Mouse (Mus musculus) adrenal gland, postnatal 10 days (tissue): ENCODE data around the gene Rarb. TPM values are rescaled to one million over a fixed set of nuclear protein-coding genes. Genes with fewer than 3 reads are reported as not detected.
"Not testable (repeated sequence)": the region's sequence is repeated elsewhere in the genome, so short reads cannot be mapped to it uniquely, and the experiment has no call there.

ENCODE experiments used
- DNase-seq: peaks from one replicate; pipeline ENCODE4 v3.0.0; 2021; ENCODE audit warnings: mixed read lengths
- long read RNA-seq, 2 experiments: library from polyadenylated mRNA; stranded (forward); transcript quantifications; one replicate each; pipeline ENCODE4 v2.0.0; 2021
- total RNA-seq, 2 experiments: library from RNA; stranded (reverse); gene quantifications; 2 replicates each; pipeline ENCODE4 v1.2.3; 2021

Rarb gene
- total RNA-seq, result 10 to 100 TPM; 13.0 to 18.7 TPM
- long read RNA-seq, experiment 1, transcript Rarb-201 (8 exons, 3,108 nt), result major isoform, 8 of 17 reads
- long read RNA-seq, experiment 1, partial matches to known transcripts, result 3 of 17 reads
- long read RNA-seq, experiment 1, other reads (novel, unspliced or antisense), result 5 of 17 reads
- long read RNA-seq, experiment 2, transcript Rarb-201 (8 exons, 3,108 nt), result major isoform, 8 of 13 reads
- long read RNA-seq, experiment 2, partial matches to known transcripts, result 0 of 13 reads
- long read RNA-seq, experiment 2, other reads (novel, unspliced or antisense), result 5 of 13 reads

- peak; percentile 7 for DNase-seq
Measured at GRCm38 (mm10) chr14:16818602-16819250, at the start of gene Rarb. Gene Rarb (minus strand): TSS chr14:16819156.

GRCm38 (mm10) chr14:16842036-16842435 lies 23.1 kb upstream of the Rarb start:
- no peak for DNase-seq

DNA sequence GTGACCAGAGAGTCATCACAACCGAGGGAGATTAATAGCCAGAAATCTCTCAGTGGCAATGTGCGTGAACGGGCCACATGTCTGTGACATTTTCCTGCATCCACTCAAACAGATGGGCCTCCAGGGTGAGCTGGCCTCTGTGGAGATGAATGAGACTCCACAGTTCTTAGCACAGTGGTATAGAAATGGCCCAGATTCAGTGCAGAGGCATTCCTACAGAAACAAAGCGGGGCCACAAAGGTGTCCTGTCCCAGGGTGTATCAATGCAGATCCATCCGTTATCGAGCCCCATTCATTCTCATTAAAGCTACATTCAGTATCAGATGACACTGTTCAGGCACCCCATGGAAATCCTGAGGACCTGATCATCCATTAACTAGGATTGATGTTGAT lies 22.6 kb upstream of the Rarb start:
- no peak for DNase-seq

- DNase-seq, result peak; percentile 40
Measured at GRCm38 (mm10) chr14:16840951-16841596, 22.1 kb upstream of the Rarb start.

GRCm38 (mm10) chr14:16840135-16840534 lies 21.2 kb upstream of the Rarb start:
- no peak for DNase-seq

DNA sequence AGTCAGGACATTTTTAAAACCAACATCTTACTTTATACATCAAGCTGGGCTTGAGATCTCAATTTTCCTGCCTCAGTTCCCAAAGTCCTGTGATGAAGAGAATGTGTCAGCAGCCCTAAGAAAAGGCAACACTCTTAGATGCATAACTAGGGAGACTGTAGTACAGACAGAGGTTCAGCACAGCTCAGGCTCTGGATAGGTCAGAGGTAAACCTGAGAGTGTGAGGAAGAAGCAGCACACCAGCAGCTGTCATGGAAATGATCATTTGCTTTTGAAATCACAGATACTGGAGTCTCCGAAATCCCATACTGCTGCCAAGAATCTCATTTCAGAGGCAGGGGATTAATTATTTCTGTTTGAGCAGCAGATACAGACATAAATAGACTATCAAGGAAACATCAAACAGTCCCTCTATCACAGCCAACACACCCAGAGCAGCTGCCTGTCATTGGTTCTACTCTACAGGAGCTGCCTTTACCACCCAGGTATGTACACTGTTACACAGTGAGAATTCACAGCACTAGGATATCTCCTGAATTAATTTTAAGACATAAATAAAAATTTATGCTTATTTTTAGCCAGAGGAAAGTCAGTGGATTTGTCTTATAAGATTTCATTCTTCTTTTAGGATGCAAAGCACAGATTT lies 3.7 kb downstream of the Rarb start:
- no peak for DNase-seq

DNA sequence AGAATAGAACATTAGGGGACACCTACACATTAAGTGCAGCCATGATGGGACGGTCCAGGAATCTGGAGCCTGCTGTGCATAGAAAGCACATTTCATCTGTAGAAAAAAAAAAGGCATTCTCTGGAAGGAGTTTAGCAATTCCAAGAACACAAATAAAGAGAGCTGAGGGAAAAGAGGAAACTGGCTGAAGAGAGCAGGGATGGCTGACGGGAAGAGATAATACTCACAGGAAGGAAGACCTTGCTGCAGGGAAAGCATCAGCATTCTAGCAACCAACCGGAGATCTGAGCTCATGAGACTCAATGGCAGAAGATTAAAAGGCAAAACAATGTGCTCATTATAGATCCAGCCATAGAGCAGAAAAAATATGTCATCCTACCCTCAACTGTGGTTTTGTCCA lies 12.8 kb downstream of the Rarb start:
- DNase-seq, result no peak

GRCm38 (mm10) chr14:16790161-16790560 lies 28.8 kb downstream of the Rarb start:
- no peak for DNase-seq

DNA sequence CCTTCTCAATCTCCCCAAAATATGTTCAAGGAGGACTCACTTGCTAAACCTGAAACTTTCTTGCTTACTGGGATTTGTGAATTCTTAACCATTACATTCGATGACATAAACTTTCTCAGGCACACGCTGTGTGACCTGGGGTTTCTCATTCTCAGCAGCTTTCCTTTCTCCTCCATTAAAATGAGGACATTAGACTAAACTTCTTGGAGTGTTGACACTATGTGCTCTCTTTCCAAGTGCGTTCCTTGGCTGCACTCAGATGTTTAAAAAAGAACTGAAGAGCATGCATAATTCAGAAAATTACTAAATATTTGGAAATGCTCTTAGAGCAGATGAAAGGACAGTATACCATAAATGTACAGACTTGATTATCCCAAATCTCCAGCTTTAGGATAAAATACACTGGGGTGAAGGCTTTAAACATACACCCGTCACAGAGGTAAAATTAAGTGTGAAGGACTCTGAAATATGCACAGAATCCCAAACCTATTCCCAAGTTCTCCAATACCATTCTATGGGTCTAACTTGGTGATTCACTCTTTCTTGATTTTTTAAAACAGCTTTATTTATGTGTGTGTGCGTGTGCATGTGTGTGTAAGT lies 36.9 kb downstream of the Rarb start:
- DNase-seq, result no peak

DNA sequence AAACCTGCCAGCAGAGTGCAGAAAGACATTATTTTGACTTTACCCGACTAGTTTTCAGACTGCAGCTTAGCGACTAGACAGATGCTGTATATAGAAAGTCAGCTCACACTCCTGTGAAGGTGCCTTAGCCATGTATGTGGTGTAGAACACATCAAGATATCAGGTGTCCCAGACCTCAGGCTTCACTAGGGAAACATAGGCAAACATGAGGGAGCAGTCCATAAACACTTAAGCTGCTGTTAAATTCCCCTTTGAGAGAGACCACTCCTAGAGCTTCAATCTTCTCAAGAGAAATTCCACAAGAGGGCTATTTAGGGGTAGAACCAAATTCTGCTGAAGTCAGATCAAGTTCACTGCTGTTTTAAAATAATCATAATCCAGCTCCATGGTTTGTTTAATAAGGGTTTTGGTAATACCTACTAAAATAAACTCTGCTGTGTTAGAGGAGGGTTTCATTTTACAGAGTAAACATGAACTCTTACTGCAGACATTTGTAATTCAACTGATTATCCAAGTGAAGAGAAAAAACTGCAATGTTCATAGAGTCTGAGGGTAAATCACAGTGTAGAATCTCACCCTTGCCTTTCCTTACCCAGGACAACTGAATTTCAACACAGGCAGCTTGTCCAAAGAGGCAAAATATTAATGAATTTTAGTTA lies 42.1 kb downstream of the Rarb start:
- no peak for DNase-seq

DNA sequence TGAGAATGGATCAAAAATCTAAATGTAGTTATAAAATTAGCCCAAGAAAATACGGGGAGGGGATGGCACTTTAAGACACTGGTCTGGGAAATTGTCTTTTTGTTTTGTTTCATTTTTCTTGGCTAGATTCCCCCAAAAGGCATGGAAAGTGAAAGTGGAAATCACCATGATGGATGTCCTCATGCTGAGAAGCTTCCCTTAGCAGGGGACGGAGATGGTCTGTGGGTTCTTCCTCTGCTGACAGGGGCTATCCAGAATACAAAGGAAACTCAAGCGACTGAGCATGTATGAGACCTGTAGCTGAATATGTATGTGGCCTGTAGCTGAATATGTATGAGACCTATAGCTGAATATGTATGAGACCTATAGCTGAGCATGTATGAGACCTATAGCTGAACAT lies 46.0 kb downstream of the Rarb start:
- DNase-seq, result no peak

- DNase-seq, result no peak
Measured at GRCm38 (mm10) chr14:16765891-16766290, 53.1 kb downstream of the Rarb start.

GRCm38 (mm10) chr14:16762773-16763172 lies 56.2 kb downstream of the Rarb start:
- DNase-seq, result no peak

DNA sequence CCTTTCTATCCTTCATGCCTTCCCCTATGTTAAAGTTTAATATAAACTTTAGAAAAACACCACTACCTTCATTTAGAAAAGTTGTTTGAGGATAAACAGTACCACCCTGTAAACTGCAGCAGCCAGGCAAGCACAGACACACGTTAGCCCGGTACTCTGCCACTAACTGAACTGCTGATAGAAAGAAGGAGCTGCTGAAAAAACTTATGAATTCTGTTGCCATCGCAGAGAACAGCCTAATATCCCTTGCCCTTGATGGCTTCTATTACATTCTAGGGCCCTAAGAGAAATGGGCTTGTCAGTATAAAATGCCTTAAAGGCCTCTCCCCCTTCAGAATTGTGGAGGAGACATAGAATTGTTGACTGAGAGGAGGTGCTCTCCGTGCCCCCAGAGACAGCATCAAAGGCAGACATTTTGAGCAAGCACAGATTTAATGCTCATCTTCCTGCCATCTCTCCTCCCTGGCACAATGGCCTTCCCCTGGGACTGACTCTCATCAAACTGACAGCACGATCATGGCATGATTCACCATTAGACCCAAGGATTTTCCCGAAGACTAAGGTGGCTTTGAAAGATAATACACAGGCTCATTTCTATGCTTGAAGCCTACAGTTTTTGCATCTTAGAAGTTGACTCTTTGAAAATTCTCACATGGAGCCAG lies 60.1 kb downstream of the Rarb start:
- DNase-seq, result no peak

DNA sequence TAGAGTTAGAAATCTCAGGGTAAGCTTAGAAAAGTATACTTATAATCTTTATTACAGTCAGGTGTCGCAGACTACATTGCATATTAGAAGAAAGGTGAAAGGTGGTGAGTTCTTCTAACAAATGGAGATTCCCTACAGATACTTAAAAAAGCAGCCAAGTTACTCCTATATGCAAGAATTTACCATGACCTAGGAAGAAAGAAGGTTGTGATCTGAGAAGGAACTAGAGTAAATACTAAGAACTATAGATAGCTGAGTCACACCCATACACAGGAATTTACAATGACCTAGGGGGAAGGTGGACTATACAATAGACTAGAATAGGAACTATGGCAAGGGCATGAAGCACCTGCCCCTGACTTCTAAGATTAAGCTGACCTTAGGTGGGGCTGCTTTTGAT lies 63.4 kb downstream of the Rarb start:
- not testable (repeated sequence) for DNase-seq

DNA sequence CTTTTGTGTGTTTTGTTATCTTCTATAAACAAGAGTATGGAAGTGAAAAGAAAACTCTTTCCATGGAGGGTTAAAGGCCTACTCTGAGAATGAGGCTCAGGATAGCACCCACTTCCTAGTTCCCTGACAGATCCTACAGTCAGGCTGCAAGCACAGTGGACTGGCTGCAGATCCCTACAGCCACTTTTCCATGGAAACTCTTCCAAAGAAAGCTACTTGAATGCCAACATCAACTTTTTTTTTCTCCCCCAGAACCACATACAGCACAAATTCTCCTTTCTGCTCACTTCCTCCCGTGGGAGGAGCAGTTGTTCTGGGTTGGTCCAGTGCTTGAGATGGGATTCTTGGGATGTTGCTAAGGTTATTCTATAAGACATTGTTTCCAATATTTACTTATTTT lies 66.3 kb downstream of the Rarb start:
- DNase-seq, result no peak

- no peak for DNase-seq
Measured at GRCm38 (mm10) chr14:16746982-16747578, 71.9 kb downstream of the Rarb start.

DNA sequence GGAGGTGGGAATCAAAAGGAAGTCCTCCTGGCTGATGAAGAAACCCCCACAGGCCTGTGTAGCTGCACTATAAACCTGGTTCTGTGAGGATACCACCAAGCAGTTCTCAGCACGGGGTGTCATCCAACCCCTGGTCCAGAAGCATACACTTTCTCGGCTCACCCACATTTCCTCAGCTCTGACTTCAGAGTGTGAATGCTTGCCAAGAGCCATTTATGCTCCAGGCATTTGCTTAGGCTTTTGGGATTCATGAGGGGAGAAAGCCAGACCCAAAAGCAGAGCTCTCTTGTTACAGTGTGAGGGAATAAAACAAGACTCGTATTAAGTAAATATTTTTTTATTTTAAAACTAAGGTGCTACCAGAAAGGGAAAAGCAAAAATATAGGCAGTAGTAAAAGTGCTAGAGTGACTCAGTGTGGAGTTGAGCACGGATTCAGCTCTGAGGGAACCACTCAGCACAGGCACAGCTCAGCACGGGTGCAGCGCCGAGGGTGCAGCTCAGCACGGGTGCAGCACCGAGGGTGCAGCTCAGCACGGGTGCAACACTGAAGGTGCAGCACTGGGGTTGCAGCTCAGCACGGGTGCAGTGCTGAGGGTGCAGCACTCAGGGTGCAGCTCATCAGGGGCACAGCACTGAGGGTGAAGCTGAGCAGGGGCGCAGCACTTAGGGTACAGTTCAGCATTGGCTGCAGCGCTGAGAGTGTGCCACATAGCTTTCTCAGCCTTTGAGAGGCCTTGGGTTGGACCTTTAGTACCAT lies 77.8 kb downstream of the Rarb start:
- DNase-seq, result no peak

DNA sequence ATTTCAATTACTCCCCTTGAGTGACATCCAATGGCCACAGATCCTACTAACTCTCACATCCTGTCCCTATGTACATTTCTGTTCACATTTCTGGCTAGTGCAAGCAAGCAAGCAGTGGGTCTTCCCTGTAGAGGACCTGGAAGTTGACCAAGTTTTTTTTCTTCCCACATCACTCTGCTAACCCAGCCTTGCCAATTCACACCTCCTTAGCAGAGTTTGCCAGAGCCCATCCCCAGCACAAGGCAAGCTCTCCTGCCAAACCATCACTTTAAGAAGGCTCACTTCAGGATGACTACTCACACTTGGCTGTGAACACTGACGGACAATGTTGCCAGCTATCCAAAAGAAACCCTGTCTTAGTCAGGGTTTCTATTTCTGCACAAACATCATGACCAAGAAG lies 80.4 kb downstream of the Rarb start:
- no peak for DNase-seq

DNA sequence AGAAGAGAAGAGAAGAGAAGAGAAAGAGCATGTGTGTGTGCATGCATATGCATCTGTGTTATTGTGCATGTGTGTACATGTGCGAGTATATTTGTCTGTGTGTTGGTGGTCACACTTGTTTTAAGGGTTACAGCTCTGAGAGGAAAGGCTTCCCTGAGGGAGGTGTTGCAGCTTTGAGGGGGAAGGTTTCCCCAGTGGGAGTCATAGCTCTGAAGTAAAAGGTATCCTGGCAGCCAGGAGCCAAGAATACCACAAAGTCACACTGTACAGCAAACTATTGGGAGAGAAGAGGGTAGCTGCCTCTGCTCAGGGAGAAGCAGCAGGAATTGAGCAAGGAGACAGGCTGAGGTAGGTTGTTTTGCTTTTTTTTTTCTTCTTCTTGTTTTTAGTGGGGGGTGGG lies 81.2 kb downstream of the Rarb start:
- no peak for DNase-seq
